Mouse (Mus musculus) hematopoietic multipotent progenitor cell, adult 10-12 weeks (in vitro differentiated cells): ENCODE results near the gene Cic. TPM values are rescaled to one million over a fixed set of nuclear protein-coding genes. Genes with fewer than 3 reads are reported as not detected.

Experiments used
- polyA plus RNA-seq: library from polyadenylated mRNA; stranded (reverse); fragments of >175 nt; gene quantifications from 2 replicates; pipeline ENCODE4 v1.2.3, GENCODE M21; 2012; ENCODE audit warnings: low replicate concordance

The Cic gene
- polyA plus RNA-seq: 539 and 737 TPM in 2 replicates

DNA sequence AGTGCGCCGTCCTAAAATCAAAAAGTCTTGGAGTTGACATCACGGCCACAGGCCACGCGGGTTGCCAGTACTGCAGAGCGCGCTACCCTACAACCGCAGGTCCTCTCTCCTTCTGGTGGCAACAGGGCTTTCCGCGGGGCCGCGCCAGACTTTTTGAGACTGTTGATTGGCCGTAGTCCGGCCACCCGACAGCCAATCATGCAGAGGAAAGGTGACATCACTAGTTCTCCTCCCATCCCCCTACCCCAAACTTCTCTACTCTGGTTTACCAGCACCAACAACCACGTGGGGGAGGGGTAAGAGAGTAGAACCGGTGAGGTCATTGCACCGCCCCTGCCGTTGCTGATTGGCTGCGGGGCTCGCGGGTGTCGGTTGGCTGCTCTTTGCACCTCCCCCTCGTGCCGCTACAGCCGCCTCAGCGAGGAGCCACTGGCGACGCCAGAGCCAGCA is at the start of gene Cic:
TSS of gene Cic (plus strand) at position 404 of the 450 bp plus-strand sequence.

DNA sequence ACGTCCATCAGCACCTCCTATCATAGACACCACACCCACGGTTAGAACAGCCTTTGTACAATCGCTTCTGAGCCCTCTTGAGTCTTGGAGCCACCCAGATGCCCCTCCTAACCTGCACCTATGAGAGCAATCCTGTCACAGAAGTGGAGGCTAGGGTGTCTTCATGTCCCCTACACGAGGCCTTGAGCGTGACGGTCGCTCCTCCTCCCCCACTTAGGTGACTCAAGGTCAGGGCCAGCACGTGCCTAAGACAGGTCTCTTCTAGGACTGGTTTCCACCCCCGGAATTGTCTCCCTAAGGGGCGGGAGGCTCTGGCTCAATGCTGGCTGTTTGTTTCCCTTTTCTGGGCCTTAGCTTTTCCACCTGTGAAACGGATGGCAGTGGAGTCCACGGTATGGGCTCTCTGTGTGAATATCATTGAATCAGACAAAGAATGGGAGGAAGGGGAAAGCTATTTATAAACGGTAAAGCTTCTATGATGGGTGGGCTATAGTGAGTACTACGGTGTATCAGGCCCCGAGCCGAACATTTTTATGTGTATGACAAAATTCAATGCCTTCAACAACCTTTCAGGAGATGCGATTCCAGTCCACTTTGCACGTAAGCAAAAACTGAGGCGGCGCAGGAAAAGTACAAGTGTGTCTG is 46.9 kb upstream of the Cic start, which contains the start of gene Dedd2:
TSS of gene Dedd2 (minus strand) at position 159 of the 645 bp plus-strand sequence.

DNA sequence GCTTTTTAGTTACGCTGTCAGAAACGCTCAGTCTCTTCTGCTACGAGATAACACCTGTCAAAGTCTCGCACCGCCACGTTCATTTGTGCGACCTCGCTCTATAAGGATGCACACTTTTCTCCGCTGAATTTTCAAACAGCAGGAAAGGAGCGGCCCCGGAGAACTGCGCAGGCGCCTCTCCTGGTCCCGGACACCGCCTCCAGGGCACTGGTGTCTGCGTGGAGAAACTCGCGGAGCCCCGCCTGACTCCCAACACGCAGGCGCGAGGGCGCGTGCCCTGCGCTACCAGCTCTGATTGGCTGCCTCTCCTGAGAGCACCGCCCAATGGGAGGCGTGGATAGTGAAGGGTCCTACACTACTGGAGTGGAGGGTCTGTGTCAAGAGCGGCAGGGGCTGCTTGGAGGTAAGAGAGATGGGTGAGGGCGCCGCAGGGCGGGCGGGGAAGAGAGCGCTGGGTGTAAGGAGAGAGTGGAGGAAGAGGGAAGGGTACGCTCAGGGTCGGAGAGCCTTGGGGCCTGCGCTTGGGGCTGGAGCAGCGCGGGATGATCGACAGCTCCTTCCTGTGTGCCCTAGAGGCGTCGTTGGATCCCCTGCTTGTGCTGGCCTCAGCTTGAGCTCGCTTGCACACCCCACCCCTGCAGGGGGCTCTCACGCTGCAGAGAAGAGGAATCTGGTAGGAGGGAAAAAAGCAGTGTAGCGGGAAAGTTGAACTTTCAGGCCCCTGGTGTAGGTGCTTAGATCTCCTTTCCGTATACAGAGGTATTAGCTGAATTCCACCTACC is 46.2 kb upstream of the Cic start, which contains the start of gene Zfp526:
TSS of gene Zfp526 (plus strand) at position 324 of the 782 bp plus-strand sequence.

DNA sequence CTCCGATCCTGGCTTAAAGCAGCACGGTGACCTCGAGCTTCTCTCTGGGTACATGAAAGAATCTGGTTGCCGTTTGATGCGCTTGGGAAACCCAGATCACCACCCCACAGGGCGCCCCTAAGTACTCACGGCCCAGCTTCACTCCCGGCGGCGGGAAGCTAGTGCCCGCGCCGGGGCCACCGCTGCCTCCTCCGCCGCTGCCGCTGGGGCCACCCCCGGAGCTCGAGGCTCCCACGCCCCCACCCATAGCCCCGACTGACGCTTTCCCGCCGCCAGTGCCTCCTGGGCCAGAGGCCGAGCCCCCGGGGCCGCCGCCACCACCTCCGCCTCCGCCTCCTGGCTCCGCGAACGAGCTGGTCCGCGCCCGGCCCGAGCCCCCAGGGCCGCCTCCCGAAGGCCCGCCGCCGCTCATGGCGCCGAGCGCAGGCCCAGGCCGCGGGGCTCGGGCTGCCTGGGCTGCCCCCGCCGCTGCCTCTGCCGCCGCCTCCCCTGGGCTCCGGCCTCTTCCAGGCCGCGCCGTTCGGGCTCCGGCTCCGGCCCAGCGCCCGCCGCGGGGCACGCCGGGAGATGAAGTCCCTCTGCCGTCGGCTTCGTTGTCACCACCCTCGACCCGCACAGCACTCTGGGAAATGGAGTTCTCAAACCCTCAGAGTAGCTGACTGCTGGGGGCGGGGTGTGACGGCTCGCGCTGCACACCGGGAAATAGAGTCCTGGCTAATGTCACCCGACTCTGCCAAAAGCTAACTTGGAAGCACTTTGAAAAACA is 30.1 kb upstream of the Cic start, which contains the start of gene Gsk3a:
TSS of gene Gsk3a (minus strand) at position 603 of the 766 bp plus-strand sequence.

DNA sequence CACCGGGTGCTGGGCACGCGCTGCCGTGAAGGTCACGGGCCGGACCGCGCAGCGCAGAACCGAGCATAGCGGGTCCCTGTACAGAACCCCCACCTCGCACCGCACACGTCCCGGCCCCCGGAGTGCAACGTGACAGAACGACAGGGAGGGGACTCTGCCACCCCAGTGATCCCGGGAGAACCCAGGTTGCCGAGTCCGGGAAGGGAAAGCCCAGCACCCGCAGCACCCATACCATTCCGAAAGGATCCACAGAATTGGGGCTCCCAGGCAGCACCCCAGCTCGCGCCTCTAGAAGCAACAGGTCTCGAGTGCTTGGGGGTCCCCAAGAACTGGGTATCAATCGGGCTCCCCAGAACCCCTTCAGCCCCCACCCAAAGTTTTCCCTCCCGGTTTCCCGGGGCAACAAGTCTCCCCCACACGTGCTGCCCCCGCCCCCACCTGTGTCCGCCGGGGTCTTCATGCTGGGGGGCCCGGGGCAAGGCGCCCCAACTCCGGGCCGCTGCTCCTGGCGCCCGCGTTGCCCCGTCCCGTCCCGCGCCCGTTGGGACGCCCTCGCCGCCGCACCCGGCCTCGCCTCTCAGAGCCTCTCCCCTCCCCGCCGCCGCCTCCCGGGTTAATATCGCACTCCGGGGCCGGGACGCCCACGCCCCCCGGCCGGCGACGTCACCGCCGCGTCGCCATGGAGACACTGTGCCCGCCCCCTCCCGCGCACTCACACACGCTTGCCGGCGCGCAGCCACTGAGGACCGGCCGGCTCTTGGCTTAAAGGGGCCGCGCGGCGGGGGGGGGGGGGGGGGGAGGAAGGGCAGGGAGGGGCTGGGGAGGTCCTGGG is 17.1 kb upstream of the Cic start, which contains the start of gene Erf:
TSS of gene Erf (minus strand) at position 621 of the 832 bp plus-strand sequence.

DNA sequence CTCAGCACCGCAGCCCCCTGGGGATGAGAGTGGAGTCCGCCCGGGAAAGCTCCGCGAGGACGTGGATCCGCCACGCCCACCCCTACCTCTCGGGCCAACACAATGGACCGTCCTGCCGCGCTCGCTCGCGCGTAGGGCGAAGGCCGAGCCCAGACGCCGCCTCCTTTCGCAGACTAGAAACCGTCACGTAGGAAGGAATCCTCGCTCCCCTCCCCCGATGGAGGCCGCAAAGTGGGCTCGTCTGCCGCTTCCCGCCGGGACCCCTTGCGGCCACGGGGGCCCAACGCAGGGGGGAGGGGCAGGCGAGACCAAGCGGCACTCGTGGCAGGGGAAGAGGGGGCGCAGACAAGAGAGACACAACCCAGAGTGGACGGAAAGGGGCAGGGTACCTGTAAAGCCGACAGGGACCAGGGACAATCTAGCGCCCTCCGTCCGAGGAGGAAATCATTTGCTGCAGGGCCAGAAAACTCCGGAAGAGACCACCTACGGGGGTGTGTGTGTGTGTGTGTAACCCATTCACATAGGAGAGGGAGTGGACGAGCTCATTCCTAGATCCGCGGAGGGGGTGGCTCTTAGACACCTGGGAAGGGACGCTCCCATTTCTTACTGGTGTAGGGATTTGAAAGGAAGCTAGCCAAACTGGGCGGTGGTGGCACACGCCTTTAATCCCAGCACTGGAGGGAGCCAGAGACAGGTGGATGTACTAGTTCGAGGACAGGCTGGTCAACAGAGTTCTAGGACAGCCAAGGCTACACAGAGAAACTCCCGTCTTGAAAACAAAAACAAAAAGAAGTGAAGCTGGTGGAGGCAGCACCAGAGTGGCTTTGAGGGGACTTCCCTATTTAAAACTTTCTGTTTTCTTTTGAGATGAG is 30.2 kb downstream of the Cic start, which contains the start of gene Pafah1b3:
TSS of gene Pafah1b3 (minus strand) at position 533 of the 872 bp plus-strand sequence.

DNA sequence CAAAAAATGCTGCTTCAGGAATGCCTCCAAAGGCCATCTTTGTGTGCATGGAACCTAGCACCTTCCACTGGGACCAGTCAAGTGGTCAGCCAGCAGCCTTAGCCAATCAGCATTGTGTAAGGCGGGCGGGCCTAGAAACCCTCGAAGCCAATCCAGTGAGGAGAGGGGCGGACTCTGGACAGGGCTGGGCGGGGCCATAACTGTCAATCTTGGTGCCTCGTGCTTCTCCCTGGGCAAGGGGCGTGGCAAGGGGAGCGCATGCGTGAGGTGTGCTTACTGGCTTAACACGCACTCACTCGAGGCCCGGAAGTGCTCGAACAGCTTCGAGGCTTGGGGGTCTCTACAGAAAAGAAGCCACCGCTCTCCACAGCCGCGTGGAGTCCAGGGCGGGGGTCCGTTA is 33.6 kb downstream of the Cic start, which contains the start of gene Prr19:
TSS of gene Prr19 (plus strand) at position 349 of the 400 bp plus-strand sequence.

DNA sequence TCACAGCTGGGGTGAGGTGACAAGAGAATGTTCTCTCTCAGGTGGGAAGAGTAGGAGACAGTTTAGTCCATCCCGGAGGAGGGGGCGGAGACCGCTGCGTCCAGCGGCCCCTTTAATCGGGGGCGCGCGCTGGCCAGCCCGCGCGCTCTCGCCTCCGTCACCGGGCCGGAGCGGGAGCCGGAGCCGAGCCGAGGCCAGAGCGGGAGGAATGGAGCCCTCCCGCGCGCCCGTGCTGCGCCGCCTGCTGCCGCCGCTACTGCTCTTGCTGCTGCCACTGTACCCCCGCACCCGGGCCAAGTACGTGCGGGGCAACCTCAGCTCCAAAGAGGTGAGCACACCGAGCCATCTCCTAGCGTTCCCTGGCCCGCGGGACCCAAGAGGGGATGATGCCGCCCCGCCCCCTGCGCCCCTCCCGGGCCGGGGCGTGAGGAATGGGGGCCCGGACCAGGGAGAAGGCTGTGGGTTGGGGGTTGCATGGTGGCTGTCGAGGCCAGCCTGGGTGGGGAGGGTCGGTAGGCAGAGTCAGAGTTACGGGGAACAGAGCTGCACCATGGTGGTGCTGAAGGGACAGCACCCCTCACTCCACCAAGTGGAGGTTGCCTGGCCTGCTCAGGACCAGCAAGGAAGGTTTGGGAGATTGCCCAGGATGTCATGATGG is 38.6 kb downstream of the Cic start, which contains the start of gene Tmem145:
TSS of gene Tmem145 (plus strand) at position 151 of the 658 bp plus-strand sequence.

DNA sequence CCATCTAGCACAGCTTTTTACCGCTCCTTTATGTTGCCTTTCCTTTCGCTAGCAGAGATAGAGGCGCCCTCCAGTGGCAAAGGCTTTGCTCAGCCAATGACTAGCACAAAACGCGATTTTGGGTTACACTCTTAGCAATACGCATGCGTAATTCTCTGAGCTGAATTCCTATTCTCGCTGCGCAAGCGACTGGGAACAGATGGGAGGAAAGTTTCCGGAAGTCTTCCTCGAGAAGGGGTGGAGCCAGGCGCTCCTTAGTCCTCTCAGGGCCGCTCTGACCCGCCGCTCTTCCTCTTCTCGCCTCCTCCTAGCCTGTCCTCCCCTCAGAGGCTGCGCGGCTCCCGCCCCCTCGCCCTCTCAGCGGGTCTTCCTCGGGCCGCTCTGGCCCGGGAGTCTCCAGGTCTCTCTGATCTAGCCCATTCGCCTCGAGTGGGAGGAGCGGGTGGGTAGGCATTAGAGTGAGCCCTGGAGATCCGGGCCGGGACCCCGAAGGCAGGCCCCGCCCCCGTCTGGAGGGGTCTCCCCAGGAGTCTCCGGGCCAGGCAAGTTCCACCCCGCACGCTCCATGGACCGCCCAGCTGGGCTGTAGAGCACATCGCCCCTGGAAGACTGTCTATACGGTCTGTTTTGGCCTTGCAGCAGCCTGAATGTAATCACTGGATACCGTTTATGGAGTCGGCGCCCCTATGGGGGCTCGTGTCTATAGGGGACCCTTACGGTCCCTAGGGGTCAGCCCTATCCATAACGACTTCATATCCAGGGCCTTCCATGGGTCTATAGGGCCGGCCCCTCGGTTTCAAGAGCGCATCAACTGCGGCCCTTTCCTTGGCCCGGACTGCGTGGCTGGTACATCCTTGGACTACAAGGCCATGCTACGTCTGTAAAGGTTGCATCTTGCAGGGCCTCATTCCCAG is 49.3 kb downstream of the Cic start, which contains the start of gene Megf8:
TSS of gene Megf8 (plus strand) at position 633 of the 914 bp plus-strand sequence.

Other genes starting within 250 kb of the Cic start
- 7.5 and 16.2 TPM in 2 replicates for gene Grik5, start 195.4 kb upstream of the Cic start, polyA plus RNA-seq
- gene Zfp574, start 195.1 kb upstream of the Cic start, polyA plus RNA-seq: 46.0 and 87.0 TPM in 2 replicates
- gene Pou2f2, start 88.0 kb upstream of the Cic start, polyA plus RNA-seq: 393 and 487 TPM in 2 replicates
- 86.8 and 170 TPM in 2 replicates for gene Dedd2, start 47.1 kb upstream of the Cic start, polyA plus RNA-seq
- 19.3 and 28.6 TPM in 2 replicates for gene Zfp526, start 46.3 kb upstream of the Cic start, polyA plus RNA-seq
- gene Gsk3a, start 29.9 kb upstream of the Cic start, polyA plus RNA-seq: 120 and 195 TPM in 2 replicates
- gene Erf, start 16.9 kb upstream of the Cic start, polyA plus RNA-seq: 56.1 and 93.1 TPM in 2 replicates
- gene Pafah1b3, start 30.3 kb downstream of the Cic start, polyA plus RNA-seq: 45.5 and 59.6 TPM in 2 replicates
- 0.18 TPM in 1 of 2 replicates, not detected in the other for gene Prr19, start 33.7 kb downstream of the Cic start, polyA plus RNA-seq
- gene Tmem145, start 38.4 kb downstream of the Cic start, polyA plus RNA-seq: 0.31 TPM in 1 of 2 replicates, not detected in the other
- 3.7 and 7.4 TPM in 2 replicates for gene Megf8, start 49.5 kb downstream of the Cic start, polyA plus RNA-seq
- not detected in 2 replicates for gene Cnfn, start 102.0 kb downstream of the Cic start, polyA plus RNA-seq
- 34.3 and 37.0 TPM in 2 replicates for gene Lipe, start 131.0 kb downstream of the Cic start, polyA plus RNA-seq
- gene Cxcl17, start 145.2 kb downstream of the Cic start, polyA plus RNA-seq: not detected in 2 replicates
- 8.1 and 11.4 TPM in 2 replicates for gene Ceacam1, start 209.9 kb downstream of the Cic start, polyA plus RNA-seq